Mouse (Mus musculus): ENCODE results near the gene Zkscan4. TPM values are rescaled to one million over a fixed set of nuclear protein-coding genes. Genes with fewer than 3 reads are reported as not detected.
A peak's percentile ranks its signal among the peaks of the same experiment; 100 is the strongest.
"Not testable (repeated sequence)": the region's sequence is repeated elsewhere in the genome, so short reads cannot be mapped to it uniquely, and the experiment has no call there.

Gene Zkscan4
- total RNA-seq (2021): 1 to 10 TPM; 6.1 to 6.5 TPM
- long read RNA-seq, experiment 1, partial matches to known transcripts: 0 of 3 reads
- long read RNA-seq, experiment 1, other reads (novel, unspliced or antisense): 0 of 3 reads
- long read RNA-seq, experiment 2, partial matches to known transcripts: 1 of 6 reads
- long read RNA-seq, experiment 2, other reads (novel, unspliced or antisense): 0 of 6 reads

GRCm38 (mm10) chr13:21478759-21479670 is at the start of gene Zkscan4, which contains the start of gene Gm10065:
Gene Zkscan4, plus strand, starts transcription at chr13:21478907.
Gene Gm10065, minus strand, starts transcription at chr13:21479441.
- peak; percentile 24 to 46 for DNase-seq (ENCODE audit: low spot score in 2 of 2)

- DNase-seq (ENCODE audit: low spot score in 2 of 2): no peak
Observed at GRCm38 (mm10) chr13:21435476-21435875, 43.2 kb upstream of the Zkscan4 start.

- peak; percentile 45 to 49 for DNase-seq (ENCODE audit: low spot score in 2 of 2)
Observed at GRCm38 (mm10) chr13:21440503-21441206, 38.1 kb upstream of the Zkscan4 start, which contains the start of gene Pgbd1. Gene Pgbd1, minus strand, starts transcription at chr13:21441058.

GRCm38 (mm10) chr13:21441207-21441572 is 37.5 kb upstream of the Zkscan4 start:
- no peak for DNase-seq (ENCODE audit: low spot score in 2 of 2)

GRCm38 (mm10) chr13:21446796-21447195 is 31.9 kb upstream of the Zkscan4 start:
- no peak for DNase-seq (ENCODE audit: low spot score in 2 of 2)

GRCm38 (mm10) chr13:21447856-21448614 is 30.7 kb upstream of the Zkscan4 start:
- no peak for DNase-seq (ENCODE audit: low spot score in 2 of 2)

GRCm38 (mm10) chr13:21453042-21453441 is 25.7 kb upstream of the Zkscan4 start:
- DNase-seq (ENCODE audit: low spot score in 2 of 2): no peak

- peak; percentile 48 to 70 for DNase-seq (ENCODE audit: low spot score in 2 of 2)
Observed at GRCm38 (mm10) chr13:21453449-21453848, 25.3 kb upstream of the Zkscan4 start, which contains the start of gene Zscan26. Gene Zscan26, minus strand, starts transcription at chr13:21453730.

GRCm38 (mm10) chr13:21454133-21454532 is 24.6 kb upstream of the Zkscan4 start:
- DNase-seq (ENCODE audit: low spot score in 2 of 2): no peak

GRCm38 (mm10) chr13:21456347-21456746 is 22.4 kb upstream of the Zkscan4 start:
- DNase-seq (ENCODE audit: low spot score in 2 of 2): no peak

GRCm38 (mm10) chr13:21462516-21462915 is 16.2 kb upstream of the Zkscan4 start:
- not testable (repeated sequence) for DNase-seq (ENCODE audit: low spot score in 2 of 2)

- no peak for DNase-seq (ENCODE audit: low spot score in 2 of 2)
Observed at GRCm38 (mm10) chr13:21467336-21467735, 11.4 kb upstream of the Zkscan4 start.

GRCm38 (mm10) chr13:21468061-21469019 is 10.4 kb upstream of the Zkscan4 start, which contains the start of gene Nkapl:
Gene Nkapl, minus strand, starts transcription at chr13:21468509.
- DNase-seq (ENCODE audit: low spot score in 2 of 2): peak; percentile 32 to 62

GRCm38 (mm10) chr13:21469097-21469496 is 9.6 kb upstream of the Zkscan4 start:
- DNase-seq (ENCODE audit: low spot score in 2 of 2): no peak

- no peak for DNase-seq (ENCODE audit: low spot score in 2 of 2)
Observed at GRCm38 (mm10) chr13:21472427-21472826, 6.3 kb upstream of the Zkscan4 start.

GRCm38 (mm10) chr13:21486881-21487280 is 8.2 kb downstream of the Zkscan4 start:
- DNase-seq (ENCODE audit: low spot score in 2 of 2): no peak

- DNase-seq (ENCODE audit: low spot score in 2 of 2): no peak
Observed at GRCm38 (mm10) chr13:21492847-21493246, 14.1 kb downstream of the Zkscan4 start.

GRCm38 (mm10) chr13:21495080-21495479 is 16.4 kb downstream of the Zkscan4 start, which contains the start of gene AK157302:
Gene AK157302, plus strand, starts transcription at chr13:21495223.
- no peak for DNase-seq (ENCODE audit: low spot score in 2 of 2)

GRCm38 (mm10) chr13:21501182-21501581 is 22.5 kb downstream of the Zkscan4 start, which contains the start of gene Gm11273:
Gene Gm11273, minus strand, starts transcription at chr13:21501418.
- DNase-seq (ENCODE audit: low spot score in 2 of 2): not testable (repeated sequence)

Data from adrenal gland, postnatal 4 days (tissue).